Mouse (Mus musculus) myocyte (in vitro differentiated cells): ENCODE results near the gene Emsy. TPM values are rescaled to one million over a fixed set of nuclear protein-coding genes. Genes with fewer than 3 reads are reported as not detected.

Source experiments
- H3K27me3 ChIP-seq: one replicate; pipeline ENCODE4 v1.6.1; 2011; ENCODE audit not compliant: control insufficient read depth, insufficient read depth, insufficient read length
- H3K36me3 ChIP-seq: one replicate; pipeline ENCODE4 v1.6.1; 2011; ENCODE audit not compliant: control insufficient read depth, insufficient read depth
- H3K4me2 ChIP-seq: one replicate; pipeline ENCODE4 v1.6.1; 2011; ENCODE audit warnings: low read depth, control low read depth
- H3K4me3 ChIP-seq: one replicate; pipeline ENCODE4 v1.5.1; 2011; ENCODE audit warnings: mild to moderate bottlenecking, control low read depth, moderate library complexity
- H3K79me2 ChIP-seq: one replicate; pipeline ENCODE4 v1.6.1; 2011; ENCODE audit not compliant: control insufficient read depth, insufficient read depth
- H3ac ChIP-seq: one replicate; pipeline ENCODE4 v1.6.1; 2011; ENCODE audit not compliant: control insufficient read depth, insufficient read length
- CEBPB ChIP-seq: IDR thresholded peaks from 2 replicates; pipeline ENCODE4 v1.6.1; 2011; ENCODE audit warnings: mild to moderate bottlenecking, moderate library complexity; ENCODE audit not compliant: poor library complexity, insufficient read depth, severe bottlenecking
- E2F4 ChIP-seq: IDR thresholded peaks from one replicate; pipeline ENCODE4 v1.6.1; 2011; ENCODE audit warnings: mild to moderate bottlenecking, control low read depth, moderate library complexity; ENCODE audit not compliant: insufficient read depth
- MAX ChIP-seq: IDR thresholded peaks from one replicate; pipeline ENCODE4 v1.6.1; 2011; ENCODE audit warnings: low read depth, mild to moderate bottlenecking, control low read depth
- MYOD1 ChIP-seq, 3 experiments: IDR thresholded peaks; one replicate each; pipeline ENCODE4 v1.6.1; 2011; ENCODE audit warnings: control low read depth in 2 of 3, low read depth in 2 of 3, mild to moderate bottlenecking in 2 of 3, moderate library complexity in 1 of 3; ENCODE audit not compliant: insufficient read length in 2 of 3, control insufficient read depth in 1 of 3
- MYOG ChIP-seq, 3 experiments: IDR thresholded peaks; one replicate each; pipeline ENCODE4 v1.6.1; 2011; ENCODE audit warnings: control low read depth in 2 of 3, low read depth in 2 of 3, mild to moderate bottlenecking in 2 of 3; ENCODE audit not compliant: insufficient read length in 2 of 3, control insufficient read depth in 1 of 3, insufficient read depth in 1 of 3
- POLR2A ChIP-seq: IDR thresholded peaks from one replicate; pipeline ENCODE4 v1.6.1; 2011; ENCODE audit warnings: low read depth, mild to moderate bottlenecking, control low read depth, moderate library complexity; ENCODE audit not compliant: insufficient read length
- POLR2AphosphoS2 ChIP-seq: IDR thresholded peaks from one replicate; pipeline ENCODE4 v1.6.1; 2011; ENCODE audit warnings: low read depth, control low read depth; ENCODE audit not compliant: insufficient read length
- REST ChIP-seq: IDR thresholded peaks from one replicate; pipeline ENCODE4 v1.6.1; 2011; ENCODE audit warnings: mild to moderate bottlenecking, control low read depth, moderate library complexity; ENCODE audit not compliant: insufficient read depth, insufficient read length
- SRF ChIP-seq: IDR thresholded peaks from one replicate; pipeline ENCODE4 v1.6.1; 2011; ENCODE audit warnings: low read depth; ENCODE audit not compliant: control insufficient read depth, insufficient read length
- TCF12 ChIP-seq: IDR thresholded peaks from one replicate; pipeline ENCODE4 v1.6.1; 2011; ENCODE audit warnings: mild to moderate bottlenecking, control low read depth; ENCODE audit not compliant: poor library complexity, insufficient read depth, severe bottlenecking
- TCF3 ChIP-seq: IDR thresholded peaks from one replicate; pipeline ENCODE4 v1.6.1; 2011; ENCODE audit warnings: low read depth, control low read depth; ENCODE audit not compliant: insufficient read length
- USF1 ChIP-seq: IDR thresholded peaks from one replicate; pipeline ENCODE4 v1.6.1; 2011; ENCODE audit warnings: low read depth, mild to moderate bottlenecking, control low read depth, moderate library complexity
- polyA plus RNA-seq: library from polyadenylated mRNA; unstranded; fragments of >200 nt; fragmentation: generic; extraction: Trizol; gene quantifications from one replicate; pipeline ENCODE4 v1.2.1, GENCODE M21; 2012; ENCODE audit warnings: missing spikeins

Emsy gene
- polyA plus RNA-seq, 1 experiment, result 9.1 TPM

DNA sequence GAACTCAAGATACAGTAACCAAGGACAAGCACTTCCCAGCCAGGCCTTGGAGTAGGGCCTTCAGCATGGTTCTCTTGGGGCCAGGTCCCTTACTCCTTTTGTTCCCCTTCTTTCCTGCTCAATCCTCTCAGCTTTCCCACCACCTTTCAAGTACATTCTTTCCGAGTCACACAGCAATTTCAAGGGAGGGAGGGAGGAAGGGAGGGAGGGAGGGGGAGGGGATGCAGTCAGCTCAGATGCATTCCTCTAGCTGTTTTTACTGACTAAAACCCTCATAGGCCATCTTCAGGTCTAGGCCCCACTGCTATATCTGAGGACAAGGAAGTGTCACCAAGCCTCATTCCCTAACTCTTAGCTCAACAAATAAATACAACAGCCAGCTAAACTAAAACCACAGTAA is 12.3 kb downstream of the Emsy start:
- no peaks in the 10 kb centered on the region for H3K27me3 ChIP-seq
- no peak overlapping the region for H3K4me3 ChIP-seq
- no peak overlapping the region for H3ac ChIP-seq
- no peak overlapping the region for H3K4me2 ChIP-seq
- TF ChIP-seq REST, result no peak
- TF ChIP-seq MYOD1 (IDR thresholded peaks at IDR 0.05; ENCODE audit: control insufficient read depth in 1 of 3, insufficient read length in 2 of 3, low read depth in 2 of 3), result no peak
- no peak for TF ChIP-seq TCF3
- no peak for TF ChIP-seq POLR2A
- peaks cover 53% of the 10 kb centered on the region for H3K36me3 ChIP-seq
- H3K79me2 ChIP-seq, result peaks cover 34% of the 10 kb centered on the region

DNA sequence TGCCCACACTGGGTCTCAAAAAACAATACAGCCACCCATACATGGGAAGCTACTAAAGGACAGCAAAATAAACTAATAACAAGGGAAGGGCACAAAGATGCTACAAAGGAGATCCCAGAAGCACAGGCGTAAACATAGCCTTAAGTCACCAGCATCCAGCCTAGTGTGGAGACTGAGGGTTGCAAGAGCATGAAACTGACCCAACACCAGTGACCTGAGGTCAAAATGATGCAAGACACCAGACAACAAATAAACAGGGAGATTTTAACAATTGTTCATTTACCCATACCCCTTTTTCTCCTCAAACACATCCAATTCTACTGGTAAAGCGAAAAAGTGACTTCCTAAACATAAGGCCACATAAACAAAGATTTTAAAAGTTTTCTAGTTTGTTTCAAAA is 20.0 kb downstream of the Emsy start:
- TF ChIP-seq MAX (no peak), TCF3 (no peak), POLR2A (no peak), SRF (no peak), MYOD1 (IDR thresholded peaks at IDR 0.05; ENCODE audit: control insufficient read depth in 1 of 3, insufficient read length in 2 of 3, low read depth in 2 of 3) (no peak), TCF12 (no peak), USF1 (no peak), POLR2AphosphoS2 (no peak), REST (no peak), CEBPB (no peak), MYOG (IDR thresholded peaks at IDR 0.05; ENCODE audit: control insufficient read depth in 1 of 3, insufficient read depth in 1 of 3, insufficient read length in 2 of 3, low read depth in 2 of 3) (no peak), E2F4 (no peak)
- peaks cover 52% of the 10 kb centered on the region for H3K36me3 ChIP-seq

DNA sequence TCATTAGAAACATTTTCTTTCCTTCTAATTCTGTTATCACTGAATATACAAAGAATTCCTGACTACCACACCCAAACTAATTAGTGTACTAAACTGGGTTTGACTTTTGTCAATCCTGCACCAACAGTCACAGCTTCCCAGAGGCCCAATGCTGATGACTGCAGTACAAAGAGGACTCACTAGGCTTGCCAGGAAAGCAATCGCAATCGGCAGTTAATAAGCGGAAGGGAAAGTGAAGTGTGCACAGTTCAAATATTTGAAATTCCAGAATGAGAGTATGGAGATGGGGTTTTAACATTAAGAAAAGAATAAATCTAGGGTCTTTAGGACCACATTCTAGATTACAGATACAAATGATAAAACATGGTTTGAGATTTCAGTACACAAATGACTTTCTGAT is 23.6 kb downstream of the Emsy start:
- Histone ChIP-seq H3K4me3 (no peak overlapping the region), H3K4me2 (no peak overlapping the region), H3K79me2 (peaks cover 2% of the 10 kb centered on the region), H3ac (no peak overlapping the region), H3K36me3 (peaks cover 43% of the 10 kb centered on the region), H3K27me3 (no peaks in the 10 kb centered on the region)
- TF ChIP-seq SRF (no peak), MAX (no peak), TCF3 (no peak), POLR2A (no peak), USF1 (no peak), E2F4 (no peak), MYOD1 (IDR thresholded peaks at IDR 0.05; ENCODE audit: control insufficient read depth in 1 of 3, insufficient read length in 2 of 3, low read depth in 2 of 3) (no peak), POLR2AphosphoS2 (no peak), MYOG (IDR thresholded peaks at IDR 0.05; ENCODE audit: control insufficient read depth in 1 of 3, insufficient read depth in 1 of 3, insufficient read length in 2 of 3, low read depth in 2 of 3) (no peak), TCF12 (no peak), CEBPB (no peak), REST (no peak)

More for the DNA sequence above, 20.0 kb downstream of the Emsy start:
- Histone ChIP-seq H3ac (no peak overlapping the region), H3K27me3 (no peaks in the 10 kb centered on the region), H3K4me3 (no peak overlapping the region), H3K79me2 (peaks cover 9% of the 10 kb centered on the region), H3K4me2 (no peak overlapping the region)

DNA sequence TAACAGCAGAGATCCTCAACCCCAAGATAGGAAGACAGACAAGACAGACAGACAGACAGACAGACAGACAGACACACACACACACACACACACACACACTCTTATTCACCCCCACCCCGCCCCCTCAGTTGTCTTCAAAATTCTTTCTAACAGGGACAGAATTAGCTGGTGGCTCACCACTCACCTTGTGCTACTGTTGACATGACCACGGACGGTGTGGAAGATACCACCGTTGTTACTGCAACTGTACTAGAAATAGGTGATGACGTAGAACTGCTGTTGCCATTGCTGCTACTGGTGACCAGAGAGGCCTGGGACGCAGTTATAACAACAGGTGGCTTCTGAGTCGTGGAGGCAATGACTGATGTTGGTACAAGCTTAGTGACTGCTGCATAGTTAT is 26.6 kb downstream of the Emsy start:
- H3K4me2 ChIP-seq, result no peak overlapping the region
- no peak overlapping the region for H3ac ChIP-seq
- H3K36me3 ChIP-seq, result peaks cover 32% of the 10 kb centered on the region

DNA sequence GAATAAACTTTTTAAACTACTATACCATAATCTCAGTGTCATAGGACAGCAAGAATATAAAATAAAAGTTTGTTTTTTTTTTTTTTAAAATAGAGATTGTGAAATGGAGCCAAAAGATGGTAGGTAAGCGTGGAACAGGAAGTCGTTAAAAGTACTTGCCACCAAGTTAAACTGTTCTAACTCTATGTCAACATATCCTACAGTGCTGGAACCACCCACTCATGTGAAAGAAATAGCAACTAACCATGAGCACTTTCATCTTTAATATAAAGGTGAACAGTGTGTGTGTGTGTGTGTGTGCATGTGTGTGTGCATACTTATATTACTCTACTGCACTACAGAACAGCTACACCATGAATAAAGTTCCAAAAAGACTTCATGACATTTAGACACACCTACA is 38.8 kb downstream of the Emsy start:
- no peak overlapping the region for H3K4me2 ChIP-seq
- H3K36me3 ChIP-seq, result peaks cover 50% of the 10 kb centered on the region

More for the DNA sequence above, 26.6 kb downstream of the Emsy start:
- TF ChIP-seq POLR2AphosphoS2, result no peak
- peak in 2 of 3 experiments; percentile 1 to 42 for TF ChIP-seq MYOD1 (IDR thresholded peaks at IDR 0.05; ENCODE audit: control insufficient read depth in 1 of 3, insufficient read length in 2 of 3, low read depth in 2 of 3)
- H3K27me3 ChIP-seq, result no peaks in the 10 kb centered on the region
- H3K79me2 ChIP-seq, result peaks cover 2% of the 10 kb centered on the region
- H3K4me3 ChIP-seq, result no peak overlapping the region

More for the DNA sequence above, 38.8 kb downstream of the Emsy start:
- Histone ChIP-seq H3K4me3 (no peak overlapping the region), H3K27me3 (no peaks in the 10 kb centered on the region), H3ac (no peak overlapping the region), H3K79me2 (no peaks in the 10 kb centered on the region)
- no peak for TF ChIP-seq REST
- TF ChIP-seq TCF12, result no peak
- TF ChIP-seq USF1, result no peak
- TF ChIP-seq POLR2AphosphoS2, result no peak
- TF ChIP-seq POLR2A, result no peak
- TF ChIP-seq MYOD1 (IDR thresholded peaks at IDR 0.05; ENCODE audit: control insufficient read depth in 1 of 3, insufficient read length in 2 of 3, low read depth in 2 of 3), result no peak
- TF ChIP-seq MAX, result no peak
- no peak for TF ChIP-seq TCF3
- TF ChIP-seq SRF, result no peak
- no peak for TF ChIP-seq MYOG (IDR thresholded peaks at IDR 0.05; ENCODE audit: control insufficient read depth in 1 of 3, insufficient read depth in 1 of 3, insufficient read length in 2 of 3, low read depth in 2 of 3)
- TF ChIP-seq E2F4, result no peak
- no peak for TF ChIP-seq CEBPB
